Mouse (Mus musculus) hindbrain, embryonic 16.5 days (tissue): ENCODE results near the gene Olfr156. TPM values are rescaled to one million over a fixed set of nuclear protein-coding genes. Genes with fewer than 3 reads are reported as not detected.

Source experiments
- ATAC-seq: fragments of 200-750 bp; cut with Nextera tagmentation; 2 replicates; pipeline ENCODE4 v1.8.0; 2017; ENCODE audit warnings: moderate TSS enrichment, moderate library complexity
- H3K27ac ChIP-seq: fragments of 300-500 bp; sonication (generic); 2 replicates; pipeline ENCODE4 v1.5.1; 2014; ENCODE audit warnings: low read depth, mild to moderate bottlenecking, control low read depth, low read length, moderate library complexity
- H3K27me3 ChIP-seq: fragments of 300-500 bp; sonication (generic); replicated peaks from 2 replicates; pipeline ENCODE4 v1.6.1; 2014; ENCODE audit warnings: low read length; ENCODE audit not compliant: control insufficient read depth, insufficient read depth
- H3K36me3 ChIP-seq: fragments of 300-500 bp; sonication (generic); 2 replicates; pipeline ENCODE4 v1.6.1; 2014; ENCODE audit warnings: mild to moderate bottlenecking, low read length, moderate library complexity, mixed read lengths; ENCODE audit not compliant: control insufficient read depth, insufficient read depth
- H3K4me1 ChIP-seq: fragments of 300-500 bp; sonication (generic); 2 replicates; pipeline ENCODE4 v1.6.1; 2014; ENCODE audit warnings: low read depth, low read length; ENCODE audit not compliant: control insufficient read depth, insufficient read depth
- H3K4me2 ChIP-seq: fragments of 300-500 bp; sonication (generic); 2 replicates; pipeline ENCODE4 v1.6.1; 2014; ENCODE audit warnings: mild to moderate bottlenecking, low read length, control low read depth, moderate library complexity
- H3K4me3 ChIP-seq: fragments of 300-500 bp; sonication (generic); 2 replicates; pipeline ENCODE4 v1.5.1; 2014; ENCODE audit warnings: mild to moderate bottlenecking, low read length, control low read depth, moderate library complexity
- H3K9ac ChIP-seq: fragments of 300-500 bp; sonication (generic); 2 replicates; pipeline ENCODE4 v1.6.1; 2014; ENCODE audit warnings: low read depth, mild to moderate bottlenecking, control low read depth, low read length, moderate library complexity
- H3K9me3 ChIP-seq: fragments of 300-500 bp; sonication (generic); 2 replicates; pipeline ENCODE4 v1.6.1; 2014; ENCODE audit warnings: mild to moderate bottlenecking, low read length, moderate library complexity; ENCODE audit not compliant: control insufficient read depth
- WGBS: fragments of 180-500 bp; shearing (Covaris S2); extraction: QIAGEN DNeasy Blood & Tissue Kit; methylation state at CpG from one replicate; pipeline ENCODE4 v1.1.7; 2014; 5-methylcytosine and 5-hydroxymethylcytosine counted together
- polyA plus RNA-seq: library from polyadenylated mRNA; unstranded; fragments of >200 nt; fragmentation: Nextera tagmentation; extraction: Ambion mirVana; gene quantifications from 2 replicates; pipeline ENCODE4 v1.2.1, GENCODE M21; 2015

Gene Olfr156
- not detected in 2 replicates for polyA plus RNA-seq

GRCm38 (mm10) chr4:43823845-43824337, at the start of gene Olfr156:
TSS of gene Olfr156 (minus strand) at chr4:43823895.
- Histone ChIP-seq H3K36me3 (no peaks in the 10 kb centered on the region), H3K27ac (no peak within 1 kb of the TSS), H3K4me1 (no peaks in the 10 kb centered on the region), H3K9me3 (no peaks in the 10 kb centered on the region), H3K4me3 (no peak within 1 kb of the TSS), H3K4me2 (no peak within 1 kb of the TSS), H3K9ac (no peak within 1 kb of the TSS), H3K27me3 (no peaks in the 10 kb centered on the region)
- WGBS = 22% methylated on average over 7 of the region's 7 CpGs
- ATAC-seq = no peak

GRCm38 (mm10) chr4:43869821-43870220, 46.1 kb upstream of the Olfr156 start:
- ATAC-seq = no peak
- WGBS = 87% methylated on average over 10 of the region's 10 CpGs
- Histone ChIP-seq H3K4me1 (peaks cover 3% of the 10 kb centered on the region), H3K9ac (no peak overlapping the region), H3K4me2 (no peak overlapping the region), H3K27me3 (no peaks in the 10 kb centered on the region), H3K9me3 (no peaks in the 10 kb centered on the region), H3K27ac (no peak overlapping the region), H3K4me3 (no peak overlapping the region), H3K36me3 (no peaks in the 10 kb centered on the region)

- H3K9me3 ChIP-seq = no peaks in the 10 kb centered on the region
- H3K4me1 ChIP-seq = peaks cover 4% of the 10 kb centered on the region
- 67% methylated on average over 4 of the region's 4 CpGs for WGBS
- no peaks in the 10 kb centered on the region for H3K36me3 ChIP-seq
- ATAC-seq = no peak
- no peak overlapping the region for H3K4me2 ChIP-seq
- no peak overlapping the region for H3K9ac ChIP-seq
- no peak overlapping the region for H3K27ac ChIP-seq
- no peaks in the 10 kb centered on the region for H3K27me3 ChIP-seq
- H3K4me3 ChIP-seq = no peak overlapping the region
Measured at GRCm38 (mm10) chr4:43863298-43863697, 39.6 kb upstream of the Olfr156 start.

GRCm38 (mm10) chr4:43860744-43861519, 37.2 kb upstream of the Olfr156 start:
- H3K4me3 ChIP-seq = no peak overlapping the region
- peaks cover 4% of the 10 kb centered on the region for H3K4me1 ChIP-seq
- no peaks in the 10 kb centered on the region for H3K27me3 ChIP-seq
- no peaks in the 10 kb centered on the region for H3K36me3 ChIP-seq
- no peak overlapping the region for H3K9ac ChIP-seq
- WGBS = 17% methylated on average over 14 of the region's 14 CpGs
- peak; percentile 73 for ATAC-seq
- H3K27ac ChIP-seq = no peak overlapping the region
- H3K9me3 ChIP-seq = no peaks in the 10 kb centered on the region
- no peak overlapping the region; the same call in 1 of the 2 replicates for H3K4me2 ChIP-seq

- H3K4me3 ChIP-seq = no peak overlapping the region
- H3K27me3 ChIP-seq = no peaks in the 10 kb centered on the region
- H3K4me2 ChIP-seq = no peak overlapping the region
- no peak overlapping the region for H3K27ac ChIP-seq
- no peak for ATAC-seq
- no peak overlapping the region for H3K9ac ChIP-seq
- WGBS = 81% methylated on average over 10 of the region's 10 CpGs
- H3K4me1 ChIP-seq = peaks cover 4% of the 10 kb centered on the region
- H3K36me3 ChIP-seq = no peaks in the 10 kb centered on the region
- H3K9me3 ChIP-seq = no peaks in the 10 kb centered on the region
Measured at GRCm38 (mm10) chr4:43859886-43860285, 36.2 kb upstream of the Olfr156 start.

- WGBS = 73% methylated on average over 8 of the region's 8 CpGs
- Histone ChIP-seq H3K4me2 (no peak overlapping the region), H3K36me3 (no peaks in the 10 kb centered on the region), H3K27me3 (no peaks in the 10 kb centered on the region), H3K27ac (no peak overlapping the region), H3K4me3 (no peak overlapping the region), H3K9ac (no peak overlapping the region), H3K9me3 (no peaks in the 10 kb centered on the region), H3K4me1 (no peaks in the 10 kb centered on the region)
- ATAC-seq = no peak
Measured at GRCm38 (mm10) chr4:43854101-43854500, 30.4 kb upstream of the Olfr156 start.

- Histone ChIP-seq H3K4me3 (no peak within 1 kb of the TSS), H3K36me3 (no peaks in the 10 kb centered on the region), H3K4me1 (no peaks in the 10 kb centered on the region), H3K27me3 (no peaks in the 10 kb centered on the region), H3K9me3 (no peaks in the 10 kb centered on the region), H3K9ac (no peak within 1 kb of the TSS), H3K4me2 (no peak within 1 kb of the TSS), H3K27ac (no peak within 1 kb of the TSS)
- 87% methylated on average over 6 of the region's 6 CpGs for WGBS
- no peak for ATAC-seq
Measured at GRCm38 (mm10) chr4:43851265-43851664, 27.6 kb upstream of the Olfr156 start, which contains the start of gene Olfr155. TSS of gene Olfr155 (plus strand) at chr4:43851565.

- Histone ChIP-seq H3K9me3 (0 out of 2 replicates have a peak, but pooled peaks cover 4% of the 10 kb centered on the region), H3K4me1 (no peaks in the 10 kb centered on the region), H3K4me2 (no peak within 1 kb of the TSS), H3K27me3 (no peaks in the 10 kb centered on the region), H3K27ac (no peak within 1 kb of the TSS), H3K36me3 (no peaks in the 10 kb centered on the region), H3K4me3 (no peak within 1 kb of the TSS), H3K9ac (no peak within 1 kb of the TSS)
- ATAC-seq = no peak
- WGBS = 55% methylated on average over 1 of the region's 1 CpGs
Measured at GRCm38 (mm10) chr4:43840101-43840500, 16.4 kb upstream of the Olfr156 start, which contains the start of gene Olfr157. TSS of gene Olfr157 (minus strand) at chr4:43840201.

- H3K9me3 ChIP-seq = 0 out of 2 replicates have a peak, but pooled peaks cover 4% of the 10 kb centered on the region
- 77% methylated on average over 3 of the region's 3 CpGs for WGBS
- no peak overlapping the region for H3K4me3 ChIP-seq
- ATAC-seq = no peak
- no peaks in the 10 kb centered on the region for H3K27me3 ChIP-seq
- no peaks in the 10 kb centered on the region for H3K4me1 ChIP-seq
- no peak overlapping the region for H3K9ac ChIP-seq
- no peak overlapping the region for H3K4me2 ChIP-seq
- H3K27ac ChIP-seq = no peak overlapping the region
- no peaks in the 10 kb centered on the region for H3K36me3 ChIP-seq
Measured at GRCm38 (mm10) chr4:43838326-43838725, 14.6 kb upstream of the Olfr156 start.
